Mouse (Mus musculus): ENCODE results near the gene Caskin2. TPM values are rescaled to one million over a fixed set of nuclear protein-coding genes. Genes with fewer than 3 reads are reported as not detected.

Caskin2 gene
- total RNA-seq, 1 experiment: 10.5 TPM

DNA sequence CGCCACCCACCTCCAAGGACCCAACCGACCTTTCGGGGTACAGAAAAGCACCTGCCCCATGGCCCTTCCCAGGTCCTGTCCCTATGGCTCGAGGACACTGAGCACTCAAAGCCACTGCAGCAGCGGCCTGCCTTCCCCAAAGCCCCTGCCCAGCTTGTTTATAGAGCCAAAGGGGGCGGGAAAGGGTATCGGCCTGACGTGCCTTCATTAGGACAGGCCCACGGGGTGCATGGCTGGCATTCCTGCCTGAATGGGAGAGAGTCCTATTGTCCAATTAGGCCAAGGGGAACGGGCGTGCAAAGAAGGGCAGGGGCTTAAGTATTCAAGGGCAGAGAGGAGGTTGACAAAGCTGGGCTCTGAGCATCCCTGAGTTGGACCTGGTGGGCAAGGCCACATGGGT, 5.5 kb downstream of the Caskin2 start:
- H3K4me3 ChIP-seq (ENCODE audit: insufficient read depth in 1 of 2, low read depth in 1 of 2, low read length in 2 of 2, poor library complexity in 1 of 2, severe bottlenecking in 1 of 2): no peak overlapping the region
- no peaks in the 10 kb centered on the region for H3K9me3 ChIP-seq (ENCODE audit: control insufficient read depth, insufficient read depth, low read depth, low read length)
- H3K36me3 ChIP-seq (ENCODE audit: control insufficient read depth, insufficient read depth, low read length, poor library complexity, severe bottlenecking): peaks cover 20% of the 10 kb centered on the region; the same call in 1 of the 2 replicates
- peaks cover 3 to 28% of the 10 kb centered on the region in 2 experiments; a peak in 2 of 4 replicates for H3K4me1 ChIP-seq (ENCODE audit: control insufficient read depth in 2 of 2, insufficient read depth in 2 of 2, low read length in 2 of 2, poor library complexity in 1 of 2)
- H3K9ac ChIP-seq (ENCODE audit: insufficient read depth, low read depth, low read length, poor library complexity, severe bottlenecking): no peak overlapping the region
- TF ChIP-seq ZC3H11A (IDR thresholded peaks at IDR 0.05; ENCODE audit: borderline replicate concordance, low read depth, low read length) (no peak), HCFC1 (IDR thresholded peaks at IDR 0.05; ENCODE audit: borderline replicate concordance, insufficient read depth, low read length) (no peak), MAFK (IDR thresholded peaks at IDR 0.05; ENCODE audit: insufficient read depth, low read depth, low read length) (no peak), CHD2 (IDR thresholded peaks at IDR 0.05; ENCODE audit: low read depth, low read length) (no peak), ZNF384 (IDR thresholded peaks at IDR 0.05; ENCODE audit: low read depth, low read length) (no peak)
- no peak overlapping the region for H3K27ac ChIP-seq (ENCODE audit: insufficient read depth, low read depth, low read length, poor library complexity, severe bottlenecking)
- in situ Hi-C loops (cut with MboI; ENCODE audit: low sequenced_read_pairs in 2 of 2, unreplicated experiment in 2 of 2): no loop called here
- no peak for DNase-seq (ENCODE audit: low read depth, low spot score)

GRCm38 (mm10) chr11:115807306-115807705, 6.1 kb downstream of the Caskin2 start:
- DNase-seq (ENCODE audit: low read depth, low spot score): no peak
- peaks cover 3 to 24% of the 10 kb centered on the region in 2 experiments; a peak in 2 of 4 replicates for H3K4me1 ChIP-seq (ENCODE audit: control insufficient read depth in 2 of 2, insufficient read depth in 2 of 2, low read length in 2 of 2, poor library complexity in 1 of 2)
- no peak overlapping the region for H3K9ac ChIP-seq (ENCODE audit: insufficient read depth, low read depth, low read length, poor library complexity, severe bottlenecking)
- TF ChIP-seq ZNF384 (IDR thresholded peaks at IDR 0.05; ENCODE audit: low read depth, low read length): no peak
- no peak for TF ChIP-seq HCFC1 (IDR thresholded peaks at IDR 0.05; ENCODE audit: borderline replicate concordance, insufficient read depth, low read length)
- no peak for TF ChIP-seq CHD2 (IDR thresholded peaks at IDR 0.05; ENCODE audit: low read depth, low read length)
- TF ChIP-seq MAFK (IDR thresholded peaks at IDR 0.05; ENCODE audit: insufficient read depth, low read depth, low read length): no peak
- no peak for TF ChIP-seq ZC3H11A (IDR thresholded peaks at IDR 0.05; ENCODE audit: borderline replicate concordance, low read depth, low read length)
- H3K27ac ChIP-seq (ENCODE audit: insufficient read depth, low read depth, low read length, poor library complexity, severe bottlenecking): no peak overlapping the region
- H3K9me3 ChIP-seq (ENCODE audit: control insufficient read depth, insufficient read depth, low read depth, low read length): no peaks in the 10 kb centered on the region
- H3K4me3 ChIP-seq (ENCODE audit: insufficient read depth in 1 of 2, low read depth in 1 of 2, low read length in 2 of 2, poor library complexity in 1 of 2, severe bottlenecking in 1 of 2): no peak overlapping the region
- in situ Hi-C loops (cut with MboI; ENCODE audit: low sequenced_read_pairs in 2 of 2, unreplicated experiment in 2 of 2): no loop called here
- H3K36me3 ChIP-seq (ENCODE audit: control insufficient read depth, insufficient read depth, low read length, poor library complexity, severe bottlenecking): peaks cover 26% of the 10 kb centered on the region; the same call in 1 of the 2 replicates

DNA sequence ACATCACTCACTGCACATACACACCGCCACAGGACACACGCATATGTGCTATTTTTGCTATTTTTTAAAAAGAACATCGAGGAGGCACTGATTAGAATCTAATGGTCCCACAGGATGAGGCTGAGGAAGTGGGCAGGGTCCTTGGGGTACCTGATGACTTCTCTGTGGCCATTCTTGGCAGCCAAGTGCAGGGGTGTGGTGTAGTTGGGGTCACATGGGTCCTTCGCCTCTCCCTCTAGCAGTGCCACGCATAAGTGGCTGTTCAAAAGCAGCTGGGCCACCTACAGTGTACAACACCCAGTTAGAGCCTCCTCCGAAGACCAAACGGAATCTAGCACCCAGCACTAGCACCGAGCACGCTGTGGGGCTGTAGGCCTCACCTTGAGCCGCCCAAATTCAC, 7.3 kb downstream of the Caskin2 start:
- no peak overlapping the region for H3K4me3 ChIP-seq (ENCODE audit: insufficient read depth in 1 of 2, low read depth in 1 of 2, low read length in 2 of 2, poor library complexity in 1 of 2, severe bottlenecking in 1 of 2)
- in situ Hi-C loops (cut with MboI; ENCODE audit: low sequenced_read_pairs in 2 of 2, unreplicated experiment in 2 of 2): no loop called here
- DNase-seq (ENCODE audit: low read depth, low spot score): no peak
- no peak overlapping the region for H3K9ac ChIP-seq (ENCODE audit: insufficient read depth, low read depth, low read length, poor library complexity, severe bottlenecking)
- H3K4me1 ChIP-seq (ENCODE audit: control insufficient read depth in 2 of 2, insufficient read depth in 2 of 2, low read length in 2 of 2, poor library complexity in 1 of 2): peaks cover 3 to 24% of the 10 kb centered on the region in 2 experiments; a peak in 2 of 4 replicates
- no peaks in the 10 kb centered on the region for H3K9me3 ChIP-seq (ENCODE audit: control insufficient read depth, insufficient read depth, low read depth, low read length)
- no peak overlapping the region for H3K27ac ChIP-seq (ENCODE audit: insufficient read depth, low read depth, low read length, poor library complexity, severe bottlenecking)
- peaks cover 32% of the 10 kb centered on the region; the same call in 1 of the 2 replicates for H3K36me3 ChIP-seq (ENCODE audit: control insufficient read depth, insufficient read depth, low read length, poor library complexity, severe bottlenecking)
- no peak for TF ChIP-seq MAFK (IDR thresholded peaks at IDR 0.05; ENCODE audit: insufficient read depth, low read depth, low read length)
- no peak for TF ChIP-seq ZC3H11A (IDR thresholded peaks at IDR 0.05; ENCODE audit: borderline replicate concordance, low read depth, low read length)
- no peak for TF ChIP-seq CHD2 (IDR thresholded peaks at IDR 0.05; ENCODE audit: low read depth, low read length)
- TF ChIP-seq HCFC1 (IDR thresholded peaks at IDR 0.05; ENCODE audit: borderline replicate concordance, insufficient read depth, low read length): no peak
- no peak for TF ChIP-seq ZNF384 (IDR thresholded peaks at IDR 0.05; ENCODE audit: low read depth, low read length)

- TF ChIP-seq MAFK (IDR thresholded peaks at IDR 0.05; ENCODE audit: insufficient read depth, low read depth, low read length) (no peak), CHD2 (IDR thresholded peaks at IDR 0.05; ENCODE audit: low read depth, low read length) (no peak), ZC3H11A (IDR thresholded peaks at IDR 0.05; ENCODE audit: borderline replicate concordance, low read depth, low read length) (no peak), ZNF384 (IDR thresholded peaks at IDR 0.05; ENCODE audit: low read depth, low read length) (no peak), HCFC1 (IDR thresholded peaks at IDR 0.05; ENCODE audit: borderline replicate concordance, insufficient read depth, low read length) (no peak)
- H3K27ac ChIP-seq (ENCODE audit: insufficient read depth, low read depth, low read length, poor library complexity, severe bottlenecking): no peak overlapping the region
Observed at GRCm38 (mm10) chr11:115805005-115805404, 8.4 kb downstream of the Caskin2 start.

More at GRCm38 (mm10) chr11:115805005-115805404, 8.4 kb downstream of the Caskin2 start:
- Histone ChIP-seq H3K4me3 (ENCODE audit: insufficient read depth in 1 of 2, low read depth in 1 of 2, low read length in 2 of 2, poor library complexity in 1 of 2, severe bottlenecking in 1 of 2) (no peak overlapping the region), H3K9me3 (ENCODE audit: control insufficient read depth, insufficient read depth, low read depth, low read length) (no peaks in the 10 kb centered on the region), H3K4me1 (ENCODE audit: control insufficient read depth in 2 of 2, insufficient read depth in 2 of 2, low read length in 2 of 2, poor library complexity in 1 of 2) (peaks cover 3 to 20% of the 10 kb centered on the region in 2 experiments; a peak in 2 of 4 replicates), H3K36me3 (ENCODE audit: control insufficient read depth, insufficient read depth, low read length, poor library complexity, severe bottlenecking) (peaks cover 32% of the 10 kb centered on the region; the same call in 1 of the 2 replicates), H3K9ac (ENCODE audit: insufficient read depth, low read depth, low read length, poor library complexity, severe bottlenecking) (no peak overlapping the region)
- in situ Hi-C loops (cut with MboI; ENCODE audit: low sequenced_read_pairs in 2 of 2, unreplicated experiment in 2 of 2): no loop called here
- DNase-seq (ENCODE audit: low read depth, low spot score): no peak
